In genomic region chr12:105869696-105870095, GRCm38 (mm10) we compare ENCODE assay signal across 17 mouse cellular contexts.
A peak's percentile ranks its signal among the peaks of the same experiment; 100 is the strongest.
DNase-seq lines count a peak whose midpoint lies in the region; ATAC-seq and TF ChIP-seq lines count a peak whose summit lies in the region.
"Had no signal": no experiment of that assay in that cellular context is flagged by ENCODE, and none has a peak within 500 bp of the region (broad histone marks: within the 10 kb centered on the region; RNA-seq: fewer than 3 reads in every experiment).

No protein-coding gene starts in this region.

- no peak for DNase-seq in heart, adult 2 months
- no peak for DNase-seq in lung, postnatal 36 days
- DNase-seq in ES-E14 (ENCODE audit: low read depth, low spot score), result peak; percentile 33
- no peak for DNase-seq in cerebellum, postnatal 14 days
- no peak for DNase-seq in urinary bladder, postnatal 25 days (ENCODE audit: low spot score)
- DNase-seq: adrenal gland, adult 8-10 months; cerebellum, postnatal 10 days; gastrocnemius, postnatal 14 days; kidney, postnatal 36 days had no signal

- peaks cover 0 to 5% of the 10 kb centered on the region in 2 experiments; a peak in 1 of 4 replicates for H3K4me1 ChIP-seq in heart, embryonic 14.5 days (ENCODE audit: control insufficient read depth in 2 of 2, insufficient read depth in 2 of 2, low read length in 2 of 2)
- H3K4me1 ChIP-seq in heart, adult 2 months (ENCODE audit: control insufficient read depth, insufficient read depth, low read length), result no peaks in the 10 kb centered on the region
- no peaks in the 10 kb centered on the region for H3K4me1 ChIP-seq in lung, embryonic 16.5 days (replicated peaks; ENCODE audit: control insufficient read depth, insufficient read depth, low read length)
- H3K4me1 ChIP-seq in ES-E14 (ENCODE audit: control insufficient read depth in 2 of 2, insufficient read depth in 2 of 2, low read length in 2 of 2, poor library complexity in 1 of 2), result peaks cover 0 to 7% of the 10 kb centered on the region in 2 experiments; a peak in 2 of 4 replicates
- H3K4me1 ChIP-seq in limb, embryonic 12.5 days (replicated peaks), result no peaks in the 10 kb centered on the region; the same call in 1 of the 2 replicates
- H3K4me1 ChIP-seq: embryonic facial prominence, embryonic 12.5 days had no signal

- no peak for TF ChIP-seq EP300 in heart, adult 2 months (IDR thresholded peaks at IDR 0.05; ENCODE audit: insufficient read depth, low read depth, low read length)

- H3K36me3 ChIP-seq in heart, embryonic 14.5 days (ENCODE audit: control insufficient read depth, insufficient read depth, low read length), result no peaks in the 10 kb centered on the region
- H3K36me3 ChIP-seq in heart, adult 2 months (ENCODE audit: control insufficient read depth, insufficient read depth, low read length), result no peaks in the 10 kb centered on the region
- no peaks in the 10 kb centered on the region for H3K36me3 ChIP-seq in lung, embryonic 16.5 days (ENCODE audit: control insufficient read depth, insufficient read depth, low read length)
- H3K36me3 ChIP-seq in ES-E14 (ENCODE audit: control insufficient read depth, insufficient read depth, low read length, poor library complexity, severe bottlenecking), result no peaks in the 10 kb centered on the region
- H3K36me3 ChIP-seq in limb, embryonic 12.5 days, result no peaks in the 10 kb centered on the region
- H3K36me3 ChIP-seq: embryonic facial prominence, embryonic 12.5 days; forebrain, embryonic 12.5 days; hindbrain, embryonic 13.5 days; limb, embryonic 13.5 days had no signal

- peak overlapping the region; percentile 16; the same call in 1 of the 2 replicates for H3K4me2 ChIP-seq in heart, embryonic 14.5 days (ENCODE audit: low read length)
- H3K4me2 ChIP-seq in lung, embryonic 16.5 days (ENCODE audit: low read depth, low read length), result peak overlapping the region; percentile 13; the same call in 1 of the 2 replicates
- peak overlapping the region; percentile 15; the same call in 1 of the 2 replicates for H3K4me2 ChIP-seq in limb, embryonic 12.5 days
- H3K4me2 ChIP-seq: embryonic facial prominence, embryonic 12.5 days; forebrain, embryonic 12.5 days; hindbrain, embryonic 13.5 days; limb, embryonic 13.5 days had no signal

- ATAC-seq in heart, embryonic 14.5 days (ENCODE audit: insufficient number of reproducible peaks, insufficient read depth, low FRiP score, low read depth), result no peak
- no peak for ATAC-seq in lung, embryonic 16.5 days (ENCODE audit: low read depth)
- no peak for ATAC-seq in limb, embryonic 12.5 days (ENCODE audit: insufficient number of reproducible peaks, insufficient read depth, low FRiP score, low TSS enrichment, low read depth)

- H3K4me3 ChIP-seq in heart, embryonic 14.5 days (ENCODE audit: control insufficient read depth in 1 of 2, insufficient read depth in 1 of 2, low read depth in 1 of 2, low read length in 2 of 2), result no peak overlapping the region
- H3K4me3 ChIP-seq in heart, adult 2 months, result no peak overlapping the region
- H3K4me3 ChIP-seq in lung, embryonic 16.5 days (ENCODE audit: low read length), result no peak overlapping the region
- H3K4me3 ChIP-seq in ES-E14 (ENCODE audit: insufficient read depth in 1 of 2, low read depth in 1 of 2, low read length in 2 of 2, poor library complexity in 1 of 2, severe bottlenecking in 1 of 2), result peak overlapping the region in 1 of 2 experiments; percentile 16; a peak in 3 of 4 replicates
- no peak overlapping the region for H3K4me3 ChIP-seq in limb, embryonic 12.5 days (replicated peaks)
- H3K4me3 ChIP-seq: embryonic facial prominence, embryonic 12.5 days; forebrain, embryonic 12.5 days; hindbrain, embryonic 13.5 days; limb, embryonic 13.5 days had no signal

- no peaks in the 10 kb centered on the region for H3K79me2 ChIP-seq in heart, adult 2 months (replicated peaks; ENCODE audit: control insufficient read depth, insufficient read depth, low read length)

- WGBS in heart, embryonic 14.5 days, result 22% methylated on average over 14 of the region's 14 CpGs
- 21% methylated on average over 14 of the region's 14 CpGs for WGBS in heart, adult 2 months
- 23% methylated on average over 14 of the region's 14 CpGs for WGBS in lung, embryonic 16.5 days
- WGBS in limb, embryonic 12.5 days, result 23% methylated on average over 14 of the region's 14 CpGs

- intact Hi-C loops in heart, adult 2 months (cut with DNase I), result no loop called here

- H3K27ac ChIP-seq in heart, embryonic 14.5 days (replicated peaks in 1 of 2; ENCODE audit: control insufficient read depth in 1 of 2, insufficient read depth in 1 of 2, low read depth in 2 of 2, low read length in 2 of 2), result no peak overlapping the region
- no peak overlapping the region for H3K27ac ChIP-seq in heart, adult 2 months
- H3K27ac ChIP-seq in lung, embryonic 16.5 days (ENCODE audit: low read length), result no peak overlapping the region
- H3K27ac ChIP-seq in ES-E14 (ENCODE audit: insufficient read depth, low read depth, low read length, poor library complexity, severe bottlenecking), result no peak overlapping the region
- no peak overlapping the region for H3K27ac ChIP-seq in limb, embryonic 12.5 days
- H3K27ac ChIP-seq: embryonic facial prominence, embryonic 12.5 days; forebrain, embryonic 12.5 days; hindbrain, embryonic 13.5 days; limb, embryonic 13.5 days; macrophage had no signal

- H3K9me3 ChIP-seq in heart, embryonic 14.5 days (ENCODE audit: control insufficient read depth, low read length), result 0 out of 2 replicates have a peak, but pooled peaks cover 7% of the 10 kb centered on the region
- H3K9me3 ChIP-seq in lung, embryonic 16.5 days (ENCODE audit: control insufficient read depth, low read length), result no peaks in the 10 kb centered on the region
- H3K9me3 ChIP-seq in ES-E14 (ENCODE audit: control insufficient read depth, insufficient read depth, low read depth, low read length), result no peaks in the 10 kb centered on the region
- H3K9me3 ChIP-seq in limb, embryonic 12.5 days, result peaks cover 5% of the 10 kb centered on the region
- H3K9me3 ChIP-seq: embryonic facial prominence, embryonic 12.5 days had no signal

- in situ Hi-C loops in ES-E14 (cut with MboI; ENCODE audit: low sequenced_read_pairs in 2 of 2, unreplicated experiment in 2 of 2), result no loop called here

- TF ChIP-seq POLR2A in heart, adult 2 months (IDR thresholded peaks at IDR 0.05; ENCODE audit: insufficient read depth, low read depth, low read length), result no peak

- H3K27me3 ChIP-seq in heart, embryonic 14.5 days (ENCODE audit: control insufficient read depth, insufficient read depth, low read length), result peaks cover 11% of the 10 kb centered on the region
- H3K27me3 ChIP-seq in heart, adult 2 months (ENCODE audit: control insufficient read depth, insufficient read depth, low read length), result no peaks in the 10 kb centered on the region; the same call in 1 of the 2 replicates
- H3K27me3 ChIP-seq in lung, embryonic 16.5 days (ENCODE audit: control insufficient read depth, insufficient read depth, low read depth, low read length), result no peaks in the 10 kb centered on the region; the same call in 1 of the 2 replicates
- H3K27me3 ChIP-seq in limb, embryonic 12.5 days, result peaks cover 26% of the 10 kb centered on the region

- H3K9ac ChIP-seq in heart, embryonic 14.5 days (ENCODE audit: low read length), result no peak overlapping the region
- H3K9ac ChIP-seq in heart, adult 2 months (ENCODE audit: low read depth, low read length), result no peak overlapping the region
- H3K9ac ChIP-seq in lung, embryonic 16.5 days (ENCODE audit: low read length), result no peak overlapping the region
- H3K9ac ChIP-seq in ES-E14 (ENCODE audit: insufficient read depth, low read depth, low read length, poor library complexity, severe bottlenecking), result no peak overlapping the region; the same call in 1 of the 2 replicates
- no peak overlapping the region for H3K9ac ChIP-seq in limb, embryonic 12.5 days (replicated peaks)
- H3K9ac ChIP-seq: embryonic facial prominence, embryonic 12.5 days; forebrain, embryonic 12.5 days; hindbrain, embryonic 13.5 days; limb, embryonic 13.5 days had no signal

- no peak for TF ChIP-seq CTCF in heart, adult 2 months (IDR thresholded peaks at IDR 0.05)

TF ChIP-seq in ES-E14, 5 proteins besides CTCF, POLR2A, EP300 and RAD21:
- TF ChIP-seq ZNF384 (IDR thresholded peaks at IDR 0.05; ENCODE audit: low read depth, low read length), result no peak
- TF ChIP-seq HCFC1 (IDR thresholded peaks at IDR 0.05; ENCODE audit: borderline replicate concordance, insufficient read depth, low read length), result no peak
- no peak for TF ChIP-seq ZC3H11A (IDR thresholded peaks at IDR 0.05; ENCODE audit: borderline replicate concordance, low read depth, low read length)
- TF ChIP-seq CHD2 (IDR thresholded peaks at IDR 0.05; ENCODE audit: low read depth, low read length), result no peak
- no peak for TF ChIP-seq MAFK (IDR thresholded peaks at IDR 0.05; ENCODE audit: insufficient read depth, low read depth, low read length)
